Mouse (Mus musculus) limb, embryonic 10.5 days (tissue): ENCODE data around the gene Cgnl1. TPM values are rescaled to one million over a fixed set of nuclear protein-coding genes. Genes with fewer than 3 reads are reported as not detected.

ENCODE experiments used
- DNase-seq: peaks from one replicate; pipeline ENCODE4 v3.0.0-alpha.2; 2017; ENCODE audit warnings: low spot score
- H3K27ac ChIP-seq: fragments of 300-500 bp; sonication (generic); 2 replicates; pipeline ENCODE4 v1.5.1; 2016; ENCODE audit warnings: mild to moderate bottlenecking
- H3K27me3 ChIP-seq: fragments of 300-500 bp; sonication (generic); 2 replicates; pipeline ENCODE4 v1.6.1; 2016; ENCODE audit warnings: low read depth, mild to moderate bottlenecking; ENCODE audit not compliant: poor library complexity, severe bottlenecking
- H3K36me3 ChIP-seq: fragments of 300-500 bp; sonication (generic); 2 replicates; pipeline ENCODE4 v1.6.1; 2016; ENCODE audit warnings: mild to moderate bottlenecking, moderate library complexity
- H3K4me1 ChIP-seq: fragments of 300-500 bp; sonication (generic); 2 replicates; pipeline ENCODE4 v1.6.1; 2016
- H3K4me3 ChIP-seq: fragments of 300-500 bp; sonication (generic); 2 replicates; pipeline ENCODE4 v1.5.1; 2016; ENCODE audit warnings: mild to moderate bottlenecking, moderate library complexity
- H3K9me3 ChIP-seq: fragments of 300-500 bp; sonication (generic); replicated peaks from 2 replicates; pipeline ENCODE4 v1.6.1; 2016; ENCODE audit warnings: mild to moderate bottlenecking
- WGBS: fragments of 180-500 bp; shearing (Covaris S2); methylation state at CpG from one replicate; pipeline ENCODE4 v1.1.7; 2016; 5-methylcytosine and 5-hydroxymethylcytosine counted together
- polyA plus RNA-seq: library from polyadenylated mRNA; unstranded; fragments of >200 nt; fragmentation: Nextera tagmentation; extraction: Ambion mirVana; gene quantifications from 2 replicates; pipeline ENCODE4 v1.2.1, GENCODE M21; 2016

Cgnl1 gene
- polyA plus RNA-seq, 1 experiment from 2014 or later, result 7.4 TPM

DNA sequence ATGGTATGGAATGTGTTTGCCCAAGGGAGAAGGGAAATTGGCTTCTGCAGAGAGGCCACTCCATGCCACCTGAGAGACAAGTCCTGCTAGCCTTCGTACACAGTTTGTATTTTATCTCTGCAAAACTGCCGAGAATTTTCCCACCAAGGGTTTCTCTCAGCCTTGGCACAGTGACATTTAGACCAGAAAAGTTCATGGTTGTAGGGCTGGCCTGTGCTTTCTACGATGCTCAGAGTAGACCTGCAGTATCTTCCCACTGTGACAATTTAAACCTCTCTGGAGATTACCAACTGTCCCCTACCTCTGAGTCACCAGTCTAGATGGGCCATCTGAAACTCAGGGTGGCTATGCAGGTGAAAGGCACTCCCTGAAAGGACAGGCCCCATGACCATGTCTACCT is 116.5 kb downstream of the Cgnl1 start:
- 91% methylated on average over 3 of the region's 3 CpGs for WGBS
- Histone ChIP-seq H3K27me3 (no peaks in the 10 kb centered on the region), H3K36me3 (peaks cover 4% of the 10 kb centered on the region; the same call in 1 of the 2 replicates)

DNA sequence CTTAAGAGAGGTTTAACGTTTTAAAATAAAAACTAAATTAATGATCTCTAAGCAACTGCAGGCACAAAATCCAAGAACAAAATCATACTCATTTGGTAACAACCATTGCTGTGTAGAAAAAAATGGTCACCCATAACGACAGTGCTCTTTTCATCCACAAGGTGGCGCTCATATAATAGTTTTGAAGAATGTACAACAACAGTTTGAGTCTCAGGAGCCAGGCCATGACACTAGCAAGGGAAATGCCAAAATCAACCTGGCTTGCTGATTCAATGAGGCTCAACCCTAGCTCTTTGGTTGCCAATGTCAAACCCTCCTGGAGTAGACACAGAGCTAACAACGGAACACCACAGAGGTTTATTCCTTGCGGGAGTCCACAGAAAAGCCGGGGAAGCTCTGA is 125.3 kb downstream of the Cgnl1 start:
- H3K27me3 ChIP-seq, result no peaks in the 10 kb centered on the region
- peaks cover 8% of the 10 kb centered on the region for H3K36me3 ChIP-seq
- peaks cover 4% of the 10 kb centered on the region; the same call in 1 of the 2 replicates for H3K4me1 ChIP-seq
- 34% methylated on average over 6 of the region's 6 CpGs for WGBS
- H3K9me3 ChIP-seq, result no peaks in the 10 kb centered on the region
- peak; percentile 66 for DNase-seq
- no peak overlapping the region for H3K27ac ChIP-seq
- H3K4me3 ChIP-seq, result no peak overlapping the region

More for the DNA sequence above, 116.5 kb downstream of the Cgnl1 start:
- H3K27ac ChIP-seq, result no peak overlapping the region
- no peaks in the 10 kb centered on the region for H3K9me3 ChIP-seq
- DNase-seq, result no peak
- H3K4me3 ChIP-seq, result no peak overlapping the region
- no peaks in the 10 kb centered on the region; the same call in 1 of the 2 replicates for H3K4me1 ChIP-seq

DNA sequence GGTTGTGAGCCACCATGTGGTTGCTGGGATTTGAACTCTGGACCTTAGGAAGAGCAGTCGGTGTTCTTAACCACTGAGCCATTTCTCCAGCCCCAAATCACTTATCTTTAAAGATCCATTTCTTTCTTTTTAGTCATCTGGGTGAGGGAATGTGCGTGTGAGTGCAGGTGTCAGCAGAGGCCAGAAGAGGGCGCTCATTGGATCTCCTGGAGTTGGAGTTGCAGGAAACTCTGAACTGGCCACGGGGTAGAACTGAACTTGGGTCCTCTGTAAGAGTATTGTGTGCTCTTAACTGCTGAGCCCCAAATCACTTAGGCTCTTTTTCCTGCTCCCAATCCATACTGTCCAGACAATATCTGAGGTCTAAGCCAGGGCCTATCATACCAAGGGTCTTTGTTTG is 127.8 kb downstream of the Cgnl1 start:
- Histone ChIP-seq H3K9me3 (no peaks in the 10 kb centered on the region), H3K27me3 (no peaks in the 10 kb centered on the region), H3K27ac (no peak overlapping the region), H3K4me3 (no peak overlapping the region), H3K4me1 (peaks cover 4% of the 10 kb centered on the region; the same call in 1 of the 2 replicates), H3K36me3 (peaks cover 5% of the 10 kb centered on the region)
- WGBS, result 94% methylated on average over 4 of the region's 4 CpGs
- DNase-seq, result no peak

DNA sequence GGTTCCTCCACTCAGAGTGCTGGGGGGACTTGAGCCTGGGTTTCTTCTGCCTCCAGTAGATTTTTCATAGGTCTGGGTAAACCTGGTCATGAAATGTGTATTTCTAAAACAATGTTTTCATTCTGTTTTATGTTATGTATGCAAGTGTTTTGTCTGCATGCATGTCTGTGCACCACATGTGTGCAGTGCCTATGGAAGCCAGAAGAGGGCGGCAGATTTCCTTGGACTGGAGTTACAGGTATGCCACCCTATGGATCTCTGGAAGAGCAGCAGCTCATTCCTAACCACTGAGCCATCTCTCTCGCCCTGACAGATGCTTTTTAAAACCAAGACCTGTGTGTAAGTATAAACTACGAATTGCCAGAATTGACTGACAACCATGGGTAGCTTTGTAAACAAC is 129.1 kb downstream of the Cgnl1 start:
- WGBS, result 87% methylated on average over 3 of the region's 3 CpGs
- Histone ChIP-seq H3K27me3 (no peaks in the 10 kb centered on the region), H3K4me3 (no peak overlapping the region), H3K9me3 (no peaks in the 10 kb centered on the region), H3K36me3 (peaks cover 5% of the 10 kb centered on the region), H3K4me1 (peaks cover 4% of the 10 kb centered on the region; the same call in 1 of the 2 replicates), H3K27ac (no peak overlapping the region)
- no peak for DNase-seq

DNA sequence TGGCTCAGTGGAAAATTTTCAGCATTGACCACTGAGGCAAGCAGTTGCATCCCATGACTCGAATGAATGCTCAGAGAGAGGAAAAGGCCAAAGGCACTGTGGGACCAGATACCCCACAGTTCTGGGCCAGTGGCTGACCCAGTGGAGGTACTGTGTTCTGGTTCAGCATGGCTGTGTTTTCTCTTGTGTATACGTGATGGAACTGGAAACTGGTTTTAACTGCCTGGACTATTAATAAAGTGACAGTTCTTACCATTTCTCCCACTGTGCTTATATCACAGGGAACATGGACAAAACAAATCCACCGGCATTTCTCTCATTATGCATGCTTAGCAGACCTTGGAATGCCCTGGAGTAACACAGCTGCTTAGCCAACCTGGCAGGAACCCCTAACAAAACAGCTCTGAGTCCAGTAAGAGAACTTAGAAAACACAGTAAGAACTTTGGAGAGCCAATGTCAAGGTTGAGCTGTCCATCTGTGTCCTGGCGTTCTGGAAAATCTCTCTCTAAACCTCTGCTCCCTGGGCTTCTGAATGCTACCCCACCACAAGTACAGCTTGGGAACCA is 131.0 kb downstream of the Cgnl1 start:
- H3K4me3 ChIP-seq, result no peak overlapping the region
- H3K36me3 ChIP-seq, result peaks cover 5% of the 10 kb centered on the region
- no peak for DNase-seq

DNA sequence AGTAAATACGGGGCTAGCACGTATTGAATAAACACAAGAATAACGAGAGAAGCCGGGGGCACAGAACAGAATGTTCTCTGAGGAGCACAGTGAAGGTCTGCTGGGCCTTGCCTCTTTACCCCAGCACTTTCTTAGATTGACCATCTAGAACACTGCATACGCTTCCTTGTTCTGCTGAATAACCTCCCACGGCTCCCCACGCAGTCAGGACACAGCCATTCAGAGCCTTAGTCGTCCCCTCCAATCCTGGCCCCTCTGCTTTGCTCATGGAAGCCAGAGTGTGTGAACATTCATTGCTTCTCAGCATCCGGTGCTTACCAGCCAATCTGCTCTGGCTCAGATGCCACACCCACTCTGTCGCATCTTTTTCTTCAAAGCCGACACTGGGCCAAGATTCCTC is 133.2 kb downstream of the Cgnl1 start:
- 83% methylated on average over 11 of the region's 11 CpGs for WGBS
- no peaks in the 10 kb centered on the region for H3K36me3 ChIP-seq

More for the DNA sequence above, 131.0 kb downstream of the Cgnl1 start:
- no peak overlapping the region for H3K27ac ChIP-seq
- H3K4me1 ChIP-seq, result peaks cover 9% of the 10 kb centered on the region; the same call in 1 of the 2 replicates
- no peaks in the 10 kb centered on the region for H3K27me3 ChIP-seq
- 91% methylated on average over 4 of the region's 4 CpGs for WGBS
- H3K9me3 ChIP-seq, result no peaks in the 10 kb centered on the region

DNA sequence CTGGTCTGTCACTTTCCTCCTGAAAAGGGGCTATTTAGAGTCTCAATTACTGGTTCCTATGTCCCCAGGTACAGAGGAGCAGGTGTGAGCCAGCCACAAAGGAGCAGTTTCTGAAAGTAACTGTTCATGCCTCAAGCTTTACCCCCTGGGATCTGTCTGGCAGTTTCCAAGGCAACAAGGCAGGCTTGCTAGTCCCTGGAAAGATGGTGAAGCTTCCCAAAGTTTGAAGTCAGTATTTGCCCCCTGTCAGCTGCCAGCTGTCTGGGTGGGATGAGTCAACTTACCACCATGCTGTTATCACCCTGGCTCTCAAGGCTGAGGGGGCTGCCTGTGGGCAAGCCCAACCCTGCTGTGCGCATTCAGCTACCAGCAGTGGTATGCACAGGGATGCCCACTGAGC is 134.5 kb downstream of the Cgnl1 start:
- no peaks in the 10 kb centered on the region for H3K27me3 ChIP-seq
- no peak overlapping the region for H3K27ac ChIP-seq
- 93% methylated on average over 1 of the region's 1 CpGs for WGBS
- H3K9me3 ChIP-seq, result no peaks in the 10 kb centered on the region
- H3K36me3 ChIP-seq, result no peaks in the 10 kb centered on the region
- no peak for DNase-seq
- no peak overlapping the region for H3K4me3 ChIP-seq
- H3K4me1 ChIP-seq, result peaks cover 5% of the 10 kb centered on the region; the same call in 1 of the 2 replicates

More for the DNA sequence above, 133.2 kb downstream of the Cgnl1 start:
- peaks cover 5% of the 10 kb centered on the region; the same call in 1 of the 2 replicates for H3K4me1 ChIP-seq
- no peaks in the 10 kb centered on the region for H3K9me3 ChIP-seq
- no peak for DNase-seq
- no peaks in the 10 kb centered on the region for H3K27me3 ChIP-seq
- H3K27ac ChIP-seq, result no peak overlapping the region
- H3K4me3 ChIP-seq, result no peak overlapping the region

DNA sequence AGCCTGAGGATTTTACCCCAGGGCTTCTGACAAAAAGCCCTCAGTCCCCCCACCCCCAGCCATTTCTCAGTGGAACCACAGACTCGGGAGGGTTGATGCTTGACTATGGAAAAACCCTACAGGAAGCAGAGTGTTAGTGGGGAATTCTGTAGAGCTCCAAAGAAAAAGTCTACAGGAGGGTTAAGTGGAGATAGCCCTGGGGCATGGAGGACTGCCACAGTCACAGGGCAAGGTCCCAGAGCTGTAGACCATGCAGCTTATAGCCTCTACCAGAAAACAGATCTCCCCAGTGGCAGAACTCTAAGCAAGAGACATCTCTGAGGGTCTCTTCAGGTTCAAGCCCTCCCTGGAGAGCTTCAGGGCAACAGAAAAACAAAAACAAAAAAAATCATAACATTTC is 135.8 kb downstream of the Cgnl1 start:
- Histone ChIP-seq H3K4me3 (no peak overlapping the region), H3K27me3 (no peaks in the 10 kb centered on the region), H3K9me3 (no peaks in the 10 kb centered on the region), H3K4me1 (peaks cover 5% of the 10 kb centered on the region; the same call in 1 of the 2 replicates), H3K36me3 (peaks cover 8% of the 10 kb centered on the region), H3K27ac (no peak overlapping the region)
- 76% methylated on average over 1 of the region's 1 CpGs for WGBS
- DNase-seq, result no peak

DNA sequence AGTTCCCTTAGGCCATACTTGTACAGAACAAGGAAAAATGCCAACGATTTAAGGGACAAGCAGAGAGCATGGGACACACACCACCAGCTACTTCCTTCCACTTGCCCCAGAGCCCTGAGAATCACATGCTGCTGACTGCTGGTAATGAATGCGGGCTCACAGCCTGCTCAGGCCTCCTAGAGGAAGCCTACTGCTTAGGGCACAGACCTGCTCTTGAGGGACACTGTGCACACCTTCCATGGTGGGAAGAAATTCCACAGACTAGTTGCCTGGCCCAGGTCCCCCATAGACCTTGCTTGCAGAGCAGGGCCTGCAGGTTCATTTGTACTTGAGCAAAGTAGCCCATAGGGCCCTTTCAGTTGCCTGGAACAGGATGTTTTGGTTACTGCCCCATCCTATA is 136.5 kb downstream of the Cgnl1 start:
- Histone ChIP-seq H3K9me3 (no peaks in the 10 kb centered on the region), H3K27me3 (no peaks in the 10 kb centered on the region), H3K4me3 (no peak overlapping the region), H3K36me3 (peaks cover 15% of the 10 kb centered on the region), H3K27ac (no peak overlapping the region), H3K4me1 (peaks cover 5% of the 10 kb centered on the region; the same call in 1 of the 2 replicates)
- WGBS, result 81% methylated on average over 2 of the region's 2 CpGs
- DNase-seq, result no peak

DNA sequence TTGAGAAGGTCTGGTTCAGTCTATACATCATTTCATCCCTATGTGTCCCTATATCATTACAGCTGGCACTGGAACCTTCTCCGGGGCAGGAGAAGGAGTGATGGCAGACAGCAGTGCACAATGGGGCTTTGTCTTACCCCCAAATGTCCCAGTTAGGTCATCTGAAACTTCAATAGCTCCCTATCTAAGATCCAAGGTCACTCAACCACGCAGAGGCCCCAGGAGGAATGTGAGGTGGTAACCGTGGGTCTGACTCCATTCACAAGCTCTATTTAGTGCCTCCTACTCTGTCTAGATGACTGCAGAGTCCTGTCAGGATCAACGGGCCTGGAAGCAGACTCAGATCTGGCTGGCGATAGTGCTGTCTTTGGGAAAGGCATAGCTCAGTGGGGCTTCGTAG is 142.5 kb downstream of the Cgnl1 start:
- WGBS, result 83% methylated on average over 6 of the region's 6 CpGs
- H3K36me3 ChIP-seq, result peaks cover 15% of the 10 kb centered on the region
- DNase-seq, result no peak
- H3K4me3 ChIP-seq, result no peak overlapping the region
- peaks cover 7% of the 10 kb centered on the region for H3K4me1 ChIP-seq
- H3K9me3 ChIP-seq, result no peaks in the 10 kb centered on the region
- no peaks in the 10 kb centered on the region for H3K27me3 ChIP-seq
- no peak overlapping the region for H3K27ac ChIP-seq

DNA sequence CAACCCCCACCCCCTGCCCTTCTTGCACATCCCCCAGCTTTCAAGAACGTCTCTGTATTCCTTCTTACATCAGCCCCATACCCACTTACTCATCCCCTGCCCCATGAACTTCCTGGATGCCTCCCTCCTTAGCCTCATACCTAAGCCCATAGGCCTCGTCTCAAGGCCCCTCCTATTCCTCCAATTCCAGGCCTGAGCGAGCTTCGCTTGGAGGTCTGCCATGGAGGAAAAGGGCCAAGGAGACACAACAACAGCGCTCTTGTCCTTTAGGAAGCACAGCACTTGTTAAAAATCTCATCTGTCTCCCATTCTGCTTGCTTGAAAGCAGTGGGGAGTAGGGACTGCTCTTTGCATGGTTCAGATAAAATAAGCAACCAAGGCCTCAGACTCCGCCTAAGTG is 143.1 kb downstream of the Cgnl1 start:
- Histone ChIP-seq H3K27ac (no peak overlapping the region), H3K36me3 (peaks cover 15% of the 10 kb centered on the region), H3K4me1 (peaks cover 7% of the 10 kb centered on the region), H3K27me3 (no peaks in the 10 kb centered on the region), H3K9me3 (no peaks in the 10 kb centered on the region), H3K4me3 (no peak overlapping the region)
- WGBS, result 88% methylated on average over 6 of the region's 6 CpGs
- no peak for DNase-seq

DNA sequence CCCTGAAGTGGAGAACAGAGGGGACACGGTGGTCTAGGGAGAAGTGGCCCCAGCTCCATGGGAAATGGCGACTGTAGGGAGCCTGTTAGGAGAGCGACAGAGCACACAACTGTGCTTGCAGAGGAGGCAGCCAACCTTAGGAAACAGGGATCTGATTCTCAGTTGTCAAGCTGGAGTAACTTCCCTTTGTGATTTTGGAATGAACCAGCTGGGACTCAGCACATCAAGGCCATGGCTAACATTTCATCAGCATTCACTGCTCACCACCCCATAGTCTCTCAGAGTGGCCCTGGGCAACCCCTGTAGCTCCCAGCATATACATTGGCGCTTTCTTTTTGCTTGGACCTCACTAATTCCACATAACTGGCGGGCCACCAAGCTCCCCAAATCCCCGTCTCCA is 145.4 kb downstream of the Cgnl1 start:
- 82% methylated on average over 6 of the region's 6 CpGs for WGBS
- H3K4me3 ChIP-seq, result no peak overlapping the region
- no peaks in the 10 kb centered on the region for H3K9me3 ChIP-seq
- no peak for DNase-seq
- peaks cover 10% of the 10 kb centered on the region; the same call in 1 of the 2 replicates for H3K36me3 ChIP-seq
- H3K27me3 ChIP-seq, result no peaks in the 10 kb centered on the region
- H3K27ac ChIP-seq, result no peak overlapping the region; the same call in 1 of the 2 replicates
- peaks cover 7% of the 10 kb centered on the region for H3K4me1 ChIP-seq

DNA sequence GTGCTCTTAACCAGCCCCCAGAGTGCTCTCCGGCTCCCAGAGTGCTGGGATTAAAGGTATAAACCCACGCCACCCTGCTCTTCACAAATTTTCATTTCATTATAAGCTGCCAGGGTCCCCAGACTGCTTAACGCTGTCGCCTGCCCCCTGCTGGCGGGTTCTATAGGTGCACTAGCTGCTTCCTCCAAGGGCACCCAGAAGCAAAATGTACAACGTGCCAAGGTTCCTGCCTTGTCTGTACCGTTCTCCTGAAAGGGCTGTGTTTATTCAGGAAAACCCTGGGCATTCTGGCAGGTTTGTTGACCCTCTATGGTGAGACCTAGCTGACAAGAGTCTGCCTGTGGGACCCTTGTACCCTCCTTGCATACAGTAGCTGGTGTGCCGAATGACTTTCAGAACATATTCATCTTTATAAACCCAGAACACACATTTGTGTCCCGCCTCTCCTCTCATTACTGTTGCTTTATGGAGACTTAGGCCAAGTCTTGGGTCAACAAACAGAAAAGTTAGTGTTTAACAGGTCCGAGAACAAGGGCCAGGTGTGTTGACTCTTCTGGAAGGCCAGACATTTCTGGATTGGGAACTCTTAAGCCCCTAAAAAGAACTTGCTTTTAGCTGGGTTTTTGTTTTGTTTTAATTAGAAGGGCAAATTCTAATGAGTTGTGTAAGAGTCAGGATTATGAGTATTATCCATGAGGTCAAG is 146.5 kb downstream of the Cgnl1 start:
- Histone ChIP-seq H3K36me3 (no peaks in the 10 kb centered on the region; the same call in 1 of the 2 replicates), H3K27me3 (no peaks in the 10 kb centered on the region), H3K4me3 (no peak overlapping the region), H3K9me3 (no peaks in the 10 kb centered on the region), H3K27ac (no peak overlapping the region), H3K4me1 (peaks cover 7% of the 10 kb centered on the region)
- DNase-seq, result peak; percentile 68
- 58% methylated on average over 10 of the region's 10 CpGs for WGBS
